Mouse (Mus musculus) megakaryocyte, embryonic 14.5 days (primary cell): ENCODE measurements around the gene Fntb.

Experiments used
- FLI1 ChIP-seq: IDR thresholded peaks from 2 replicates; pipeline ENCODE4 v1.6.1; 2012; ENCODE audit warnings: low read length, inconsistent platforms, mixed read lengths
- GATA1 ChIP-seq: IDR thresholded peaks from 3 replicates; pipeline ENCODE4 v1.6.1; 2012; ENCODE audit warnings: mixed read lengths, low read length, inconsistent platforms, borderline replicate concordance

DNA sequence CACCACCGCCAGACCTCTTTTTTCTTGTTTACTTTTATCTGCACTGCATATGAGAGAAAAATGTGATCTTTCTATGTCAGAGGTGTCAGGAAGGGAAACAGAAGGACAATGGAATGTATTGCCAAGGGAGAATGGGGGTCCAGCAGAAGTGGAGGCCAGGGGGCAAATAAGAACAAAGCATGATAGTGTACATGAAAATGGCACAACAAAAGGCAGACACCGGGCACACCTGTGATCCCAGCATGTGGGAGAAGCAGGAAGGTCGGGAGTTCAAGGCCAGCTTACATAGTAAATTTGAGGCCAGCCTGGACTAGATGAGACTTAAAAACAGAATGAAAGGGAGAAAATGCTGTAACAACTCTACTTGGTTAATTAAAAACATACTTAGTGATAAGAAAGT, 153.5 kb downstream of the Fntb start:
- TF ChIP-seq GATA1 (no peak), FLI1 (no peak)
